Mouse (Mus musculus) liver, embryonic 15.5 days (tissue): ENCODE measurements around the gene Slc45a2. TPM values are rescaled to one million over a fixed set of nuclear protein-coding genes. Genes with fewer than 3 reads are reported as not detected.

Experiments used
- ATAC-seq: fragments of 200-750 bp; cut with Nextera tagmentation; 2 replicates; pipeline ENCODE4 v1.8.0; 2017; ENCODE audit warnings: moderate number of reproducible peaks, mild to moderate bottlenecking, moderate library complexity; ENCODE audit not compliant: insufficient read depth
- H3K27ac ChIP-seq: fragments of 300-500 bp; sonication (generic); replicated peaks from 2 replicates; pipeline ENCODE4 v1.5.1; 2015; ENCODE audit warnings: mild to moderate bottlenecking, inconsistent platforms
- H3K27me3 ChIP-seq: fragments of 300-500 bp; sonication (generic); 2 replicates; pipeline ENCODE4 v1.6.1; 2015; ENCODE audit warnings: mild to moderate bottlenecking, inconsistent platforms
- H3K36me3 ChIP-seq: fragments of 300-500 bp; sonication (generic); replicated peaks from 2 replicates; pipeline ENCODE4 v1.6.1; 2015; ENCODE audit warnings: moderate library complexity, mild to moderate bottlenecking, inconsistent platforms
- H3K4me1 ChIP-seq: fragments of 300-500 bp; sonication (generic); replicated peaks from 2 replicates; pipeline ENCODE4 v1.6.1; 2015; ENCODE audit warnings: inconsistent platforms
- H3K4me2 ChIP-seq: fragments of 300-500 bp; sonication (generic); 2 replicates; pipeline ENCODE4 v1.6.1; 2015; ENCODE audit warnings: moderate library complexity, mild to moderate bottlenecking, inconsistent platforms
- H3K4me3 ChIP-seq: fragments of 300-500 bp; sonication (generic); replicated peaks from 2 replicates; pipeline ENCODE4 v1.5.1; 2015; ENCODE audit warnings: mild to moderate bottlenecking, inconsistent platforms
- H3K9ac ChIP-seq: fragments of 300-500 bp; sonication (generic); 2 replicates; pipeline ENCODE4 v1.6.1; 2015; ENCODE audit warnings: moderate library complexity, mild to moderate bottlenecking, inconsistent platforms
- H3K9me3 ChIP-seq: fragments of 300-500 bp; sonication (generic); replicated peaks from 2 replicates; pipeline ENCODE4 v1.6.1; 2016; ENCODE audit warnings: inconsistent platforms
- WGBS: fragments of 180-500 bp; shearing (Covaris S2); methylation state at CpG from one replicate; pipeline ENCODE4 v1.1.7; 2015; ENCODE audit warnings: mixed read lengths; ENCODE audit not compliant: insufficient replicate concordance; 5-methylcytosine and 5-hydroxymethylcytosine counted together
- polyA plus RNA-seq: library from polyadenylated mRNA; unstranded; fragments of >200 nt; fragmentation: Nextera tagmentation; extraction: Ambion mirVana; gene quantifications from 2 replicates; pipeline ENCODE4 v1.2.1, GENCODE M21; 2015

Slc45a2 gene
- polyA plus RNA-seq = 0.02 TPM in 1 of 2 replicates, not detected in the other

DNA sequence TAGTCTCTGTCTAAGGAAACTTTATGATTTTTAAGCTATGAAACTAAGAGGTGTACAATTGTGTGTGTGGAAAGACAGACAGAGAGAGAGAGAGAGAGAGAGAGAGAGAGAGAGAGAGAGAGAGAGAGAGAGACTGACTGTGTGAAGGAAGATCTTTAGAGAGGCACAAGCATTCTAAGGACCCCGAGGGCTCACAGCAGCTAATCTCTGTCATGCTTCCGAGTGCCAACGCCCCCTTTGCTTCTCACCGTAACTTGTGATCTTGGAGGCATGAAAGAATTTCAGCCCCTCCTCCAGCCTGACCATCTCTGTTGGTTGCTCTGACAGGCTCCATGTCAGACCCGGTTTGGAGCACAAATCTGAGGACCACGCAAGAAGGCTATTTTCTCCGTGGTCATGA, at the start of gene Slc45a2:
Gene Slc45a2, plus strand, starts transcription at position 301 of the 400 bp plus-strand sequence.
- no peak within 1 kb of the TSS for H3K27ac ChIP-seq
- no peak within 1 kb of the TSS for H3K4me3 ChIP-seq
- H3K4me2 ChIP-seq = no peak within 1 kb of the TSS
- H3K4me1 ChIP-seq = no peaks in the 10 kb centered on the region
- H3K9ac ChIP-seq = no peak within 1 kb of the TSS
- ATAC-seq = no peak
- H3K9me3 ChIP-seq = no peaks in the 10 kb centered on the region
- H3K27me3 ChIP-seq = no peaks in the 10 kb centered on the region
- 63% methylated on average over 7 of the region's 7 CpGs for WGBS
- no peaks in the 10 kb centered on the region for H3K36me3 ChIP-seq

DNA sequence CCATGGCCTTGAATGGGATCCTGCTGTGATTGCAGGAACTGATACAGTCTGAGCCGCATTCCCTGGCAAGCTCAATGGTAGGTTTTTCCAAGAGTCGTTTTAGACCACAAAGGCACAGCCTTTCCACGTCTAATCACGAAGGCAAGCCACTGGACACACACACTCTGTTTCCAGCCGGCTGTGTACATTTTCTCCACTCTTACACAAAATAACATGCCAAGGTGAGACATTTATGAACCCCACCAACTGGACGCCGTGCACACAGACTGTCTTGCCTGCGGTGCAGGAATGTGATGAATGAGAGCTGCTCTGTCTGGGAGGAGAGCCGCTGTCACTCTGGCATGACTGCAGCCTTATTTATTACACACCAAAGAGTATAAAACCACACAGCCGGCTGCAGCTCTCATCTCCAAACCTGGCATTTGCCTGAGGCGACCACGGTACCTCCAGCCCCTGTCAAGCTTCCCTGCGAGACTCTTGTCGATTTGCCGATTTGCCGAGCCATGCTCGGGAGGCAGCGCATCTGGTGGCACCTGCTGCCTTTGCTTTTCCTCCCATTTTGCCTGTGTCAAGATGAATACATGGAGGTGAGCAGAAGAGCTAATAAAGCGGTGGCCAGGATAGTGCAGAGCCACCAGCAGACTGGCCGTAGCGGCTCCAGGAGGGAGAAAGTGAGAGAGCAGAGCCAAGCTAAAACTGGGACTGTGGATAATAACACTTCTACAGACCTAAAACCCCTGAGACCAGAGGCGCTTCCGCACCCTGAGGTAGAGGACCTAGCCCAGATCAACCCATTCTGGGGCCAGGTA, 48.4 kb upstream of the Slc45a2 start, which contains the start of gene C1qtnf3:
Gene C1qtnf3, plus strand, starts transcription at position 382 of the 809 bp plus-strand sequence.
- Histone ChIP-seq H3K4me2 (no peak within 1 kb of the TSS), H3K27ac (no peak within 1 kb of the TSS), H3K9me3 (no peaks in the 10 kb centered on the region), H3K36me3 (no peaks in the 10 kb centered on the region), H3K4me3 (no peak within 1 kb of the TSS), H3K4me1 (0 out of 2 replicates have a peak, but pooled peaks cover 2% of the 10 kb centered on the region), H3K27me3 (0 out of 2 replicates have a peak, but pooled peaks cover 7% of the 10 kb centered on the region), H3K9ac (no peak within 1 kb of the TSS)
- no peak for ATAC-seq
- WGBS = 70% methylated on average over 23 of the region's 23 CpGs

DNA sequence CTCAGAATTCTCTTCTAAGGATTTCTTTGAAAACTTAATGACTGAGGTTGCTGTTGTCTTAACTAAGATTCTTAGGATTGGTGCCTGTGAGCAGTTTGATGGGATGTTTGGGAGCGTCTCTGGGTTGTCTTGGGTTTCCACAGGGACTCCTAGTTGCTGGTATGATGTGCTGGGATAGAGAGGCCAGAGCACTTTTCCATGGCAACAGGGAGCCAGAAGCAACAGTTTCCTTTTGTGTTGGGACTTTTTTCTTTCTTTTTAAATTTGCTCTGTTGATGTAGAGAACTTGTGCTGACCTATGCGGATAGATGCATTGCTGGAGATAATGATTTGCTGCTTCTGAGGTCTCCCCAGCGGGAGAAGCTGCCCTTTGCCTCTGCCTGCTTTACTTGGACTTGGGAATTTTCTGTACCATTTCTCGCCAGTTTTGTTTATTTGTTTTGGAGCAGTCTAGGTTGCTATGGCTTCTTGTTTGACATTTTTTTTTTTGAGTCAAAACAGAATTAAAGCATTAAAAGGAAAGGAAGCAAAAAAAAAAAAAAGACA, 47.7 kb upstream of the Slc45a2 start:
- no peak overlapping the region for H3K27ac ChIP-seq

DNA sequence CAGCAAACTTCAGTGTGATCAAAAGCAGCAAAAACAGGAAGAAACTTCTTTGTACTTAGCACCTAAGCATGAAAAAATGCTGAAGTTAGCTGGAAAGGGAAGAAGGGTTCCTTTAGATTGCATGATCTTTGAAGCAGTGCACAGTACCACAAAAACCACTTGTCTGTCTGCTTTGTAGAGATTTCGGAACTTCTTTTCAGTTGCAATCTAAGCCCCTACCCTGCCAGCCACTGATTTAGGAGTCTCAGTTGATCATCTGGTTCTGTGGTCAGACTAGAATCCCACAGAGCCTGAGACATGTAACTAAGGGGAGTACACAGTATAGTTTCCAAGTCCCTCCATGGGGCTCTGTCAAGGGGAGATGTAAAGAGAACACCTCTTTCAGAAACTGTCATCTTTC, 47.1 kb upstream of the Slc45a2 start:
- Histone ChIP-seq H3K9me3 (no peaks in the 10 kb centered on the region), H3K4me3 (no peak overlapping the region), H3K4me1 (0 out of 2 replicates have a peak, but pooled peaks cover 2% of the 10 kb centered on the region), H3K4me2 (no peak overlapping the region), H3K36me3 (no peaks in the 10 kb centered on the region), H3K27ac (no peak overlapping the region), H3K27me3 (0 out of 2 replicates have a peak, but pooled peaks cover 7% of the 10 kb centered on the region), H3K9ac (no peak overlapping the region)
- no peak for ATAC-seq
- 14% methylated on average over 1 of the region's 1 CpGs for WGBS

More for the DNA sequence above, 47.7 kb upstream of the Slc45a2 start:
- no peaks in the 10 kb centered on the region for H3K9me3 ChIP-seq
- H3K9ac ChIP-seq = no peak overlapping the region
- 0 out of 2 replicates have a peak, but pooled peaks cover 7% of the 10 kb centered on the region for H3K27me3 ChIP-seq
- ATAC-seq = no peak
- 39% methylated on average over 4 of the region's 4 CpGs for WGBS
- no peak overlapping the region for H3K4me2 ChIP-seq
- no peak overlapping the region for H3K4me3 ChIP-seq
- H3K4me1 ChIP-seq = 0 out of 2 replicates have a peak, but pooled peaks cover 2% of the 10 kb centered on the region
- no peaks in the 10 kb centered on the region for H3K36me3 ChIP-seq

DNA sequence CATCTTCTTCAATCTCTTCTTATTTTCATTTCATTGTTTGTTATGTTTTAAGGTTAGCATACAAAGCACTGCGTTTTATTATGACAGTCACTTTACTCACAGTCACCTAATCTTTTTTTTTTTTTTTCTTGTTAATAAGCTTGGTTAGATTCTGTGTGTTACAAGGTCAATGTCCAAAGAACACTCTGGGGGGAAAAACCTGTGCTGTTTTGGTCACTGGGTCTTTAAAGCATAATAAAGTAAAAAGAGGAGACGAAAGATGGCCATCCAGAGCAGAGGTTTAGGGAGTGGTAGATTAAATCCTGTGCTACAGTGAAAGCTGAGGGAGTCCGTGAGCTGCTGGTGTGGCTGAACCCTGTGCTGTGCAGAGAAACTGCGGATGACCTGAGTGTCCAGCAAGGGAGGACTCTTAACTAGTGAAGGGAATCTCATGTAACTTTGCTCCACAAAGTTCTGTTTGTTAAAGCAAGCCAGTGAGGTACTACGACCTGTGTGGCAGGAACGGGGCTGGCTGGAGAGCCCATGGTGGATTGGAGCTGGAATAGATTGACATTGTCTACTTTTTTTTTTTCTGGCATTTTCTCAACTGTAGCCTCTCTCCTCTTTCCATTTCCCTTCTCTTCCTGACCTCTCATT, 46.0 kb upstream of the Slc45a2 start:
- no peak overlapping the region for H3K4me3 ChIP-seq
- H3K27me3 ChIP-seq = 0 out of 2 replicates have a peak, but pooled peaks cover 7% of the 10 kb centered on the region
- H3K4me1 ChIP-seq = 0 out of 2 replicates have a peak, but pooled peaks cover 2% of the 10 kb centered on the region
- no peaks in the 10 kb centered on the region for H3K36me3 ChIP-seq
- H3K9me3 ChIP-seq = no peaks in the 10 kb centered on the region
- 55% methylated on average over 6 of the region's 6 CpGs for WGBS
- H3K4me2 ChIP-seq = peak overlapping the region; percentile 18
- ATAC-seq = peak; percentile 31; the same call in 1 of the 2 replicates
- no peak overlapping the region for H3K9ac ChIP-seq
- peak overlapping the region; percentile 45 for H3K27ac ChIP-seq

DNA sequence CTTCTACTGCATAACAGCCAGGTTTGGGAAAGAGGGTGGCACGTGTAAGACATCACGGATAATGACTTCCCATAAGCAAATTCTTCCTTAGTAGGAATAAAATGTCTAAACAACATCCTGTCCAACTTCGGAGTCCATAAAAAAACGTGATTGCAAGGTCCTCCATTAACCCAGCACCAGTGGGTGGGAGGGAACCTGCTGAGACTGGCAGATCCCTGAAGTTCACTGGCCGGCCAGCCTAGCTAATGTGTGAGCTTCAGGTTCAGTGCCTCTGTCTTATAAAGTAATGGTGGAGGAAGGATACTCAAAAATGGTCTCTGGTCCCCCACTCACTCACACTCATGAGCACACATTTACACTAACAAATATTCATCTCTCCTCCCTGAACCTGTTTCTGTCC, 45.4 kb upstream of the Slc45a2 start:
- H3K4me2 ChIP-seq = no peak overlapping the region
- H3K4me1 ChIP-seq = 0 out of 2 replicates have a peak, but pooled peaks cover 2% of the 10 kb centered on the region
- WGBS = 44% methylated on average over 5 of the region's 5 CpGs
- H3K36me3 ChIP-seq = no peaks in the 10 kb centered on the region
- H3K27me3 ChIP-seq = 0 out of 2 replicates have a peak, but pooled peaks cover 7% of the 10 kb centered on the region
- H3K27ac ChIP-seq = no peak overlapping the region
- ATAC-seq = no peak
- H3K9ac ChIP-seq = no peak overlapping the region
- H3K9me3 ChIP-seq = no peaks in the 10 kb centered on the region
- no peak overlapping the region for H3K4me3 ChIP-seq

DNA sequence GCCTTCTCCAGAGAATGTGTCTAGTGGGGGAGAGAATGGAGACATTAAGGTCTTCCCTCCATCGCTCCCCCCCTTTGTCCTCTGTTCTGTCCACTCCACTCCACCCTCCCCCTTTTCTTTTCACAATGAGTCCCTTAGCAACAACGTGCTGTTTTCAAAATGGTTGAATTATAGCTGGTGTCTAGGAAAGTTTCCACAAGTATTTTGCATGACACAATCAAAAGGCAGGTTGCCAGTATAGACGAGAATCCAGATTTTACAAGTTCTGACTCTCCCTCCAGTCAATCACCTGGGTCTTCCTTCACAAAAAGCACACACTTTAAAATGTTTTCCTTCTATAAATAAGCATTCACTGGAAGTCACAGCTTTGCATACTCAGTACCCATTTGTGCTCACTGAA, 43.8 kb upstream of the Slc45a2 start:
- 0 out of 2 replicates have a peak, but pooled peaks cover 7% of the 10 kb centered on the region for H3K27me3 ChIP-seq
- H3K27ac ChIP-seq = no peak overlapping the region
- 0 out of 2 replicates have a peak, but pooled peaks cover 2% of the 10 kb centered on the region for H3K4me1 ChIP-seq
- no peak for ATAC-seq
- no peak overlapping the region for H3K4me3 ChIP-seq
- H3K9me3 ChIP-seq = no peaks in the 10 kb centered on the region
- WGBS = 57% methylated on average over 3 of the region's 3 CpGs
- no peak overlapping the region for H3K9ac ChIP-seq
- no peak overlapping the region for H3K4me2 ChIP-seq
- H3K36me3 ChIP-seq = no peaks in the 10 kb centered on the region

DNA sequence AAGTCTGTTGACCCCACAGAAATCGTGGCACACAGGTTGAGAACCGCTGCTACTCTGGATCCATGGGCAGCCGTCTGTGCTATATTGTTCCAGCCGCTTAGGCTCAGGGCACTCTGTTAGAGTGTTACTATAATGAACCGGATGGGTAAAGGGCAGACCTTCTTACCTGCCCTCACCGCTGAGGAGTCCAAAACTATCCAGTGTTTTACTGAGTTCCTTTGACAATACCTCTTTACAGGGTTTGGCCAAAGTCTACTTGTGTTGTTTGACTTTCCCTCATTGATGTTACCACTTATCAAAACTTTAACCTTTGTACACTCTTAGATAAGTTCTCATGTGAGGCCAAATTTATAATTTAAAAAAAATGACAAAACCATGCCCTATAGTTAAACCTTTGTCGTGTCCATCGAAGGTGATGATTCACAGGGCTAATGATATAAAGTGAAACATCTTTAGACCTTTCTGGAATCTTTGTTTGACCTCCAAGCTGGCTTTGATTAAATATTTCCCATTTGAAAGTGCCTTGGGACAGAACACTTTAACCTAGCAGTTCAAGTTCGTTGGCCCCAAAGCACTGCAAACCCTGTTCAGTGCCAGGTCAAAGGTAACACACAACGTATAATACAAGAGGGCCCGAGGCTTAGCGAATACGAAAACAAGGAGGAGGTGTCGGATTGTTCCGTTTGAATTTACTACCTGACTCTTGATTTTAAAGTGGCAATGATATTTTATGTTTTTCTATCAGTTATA, 41.1 kb upstream of the Slc45a2 start:
- no peaks in the 10 kb centered on the region for H3K9me3 ChIP-seq

DNA sequence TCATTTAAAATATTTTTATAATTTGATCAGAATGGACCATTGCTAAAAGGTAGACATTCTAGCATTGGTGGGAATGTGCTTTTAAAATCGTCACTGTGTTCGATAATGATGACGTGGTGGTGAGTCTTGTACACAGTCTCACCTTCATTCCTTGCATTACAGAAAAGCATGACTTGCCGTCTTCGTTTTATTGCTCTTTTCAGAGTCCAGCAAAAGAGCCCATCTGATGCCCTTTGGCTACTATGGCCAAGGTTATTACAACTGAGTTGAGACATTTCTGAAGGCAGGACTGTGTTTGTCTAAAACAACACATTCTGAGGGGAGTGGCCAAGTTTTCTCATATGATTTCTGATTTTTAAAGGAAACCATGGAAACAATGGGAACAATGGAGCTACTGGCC, 40.3 kb upstream of the Slc45a2 start:
- Histone ChIP-seq H3K4me3 (no peak overlapping the region), H3K27ac (no peak overlapping the region), H3K9ac (no peak overlapping the region), H3K36me3 (no peaks in the 10 kb centered on the region), H3K9me3 (no peaks in the 10 kb centered on the region), H3K4me1 (no peaks in the 10 kb centered on the region), H3K4me2 (no peak overlapping the region), H3K27me3 (0 out of 2 replicates have a peak, but pooled peaks cover 2% of the 10 kb centered on the region)
- ATAC-seq = no peak
- WGBS = 68% methylated on average over 5 of the region's 5 CpGs

More for the DNA sequence above, 41.1 kb upstream of the Slc45a2 start:
- Histone ChIP-seq H3K27ac (0 out of 2 replicates have a peak overlapping the region, but pooled peaks have one; percentile 33), H3K27me3 (0 out of 2 replicates have a peak, but pooled peaks cover 3% of the 10 kb centered on the region), H3K4me1 (0 out of 2 replicates have a peak, but pooled peaks cover 2% of the 10 kb centered on the region), H3K36me3 (no peaks in the 10 kb centered on the region), H3K4me3 (no peak overlapping the region), H3K9ac (no peak overlapping the region), H3K4me2 (no peak overlapping the region)
- ATAC-seq = peak; percentile 49
- 64% methylated on average over 15 of the region's 15 CpGs for WGBS

DNA sequence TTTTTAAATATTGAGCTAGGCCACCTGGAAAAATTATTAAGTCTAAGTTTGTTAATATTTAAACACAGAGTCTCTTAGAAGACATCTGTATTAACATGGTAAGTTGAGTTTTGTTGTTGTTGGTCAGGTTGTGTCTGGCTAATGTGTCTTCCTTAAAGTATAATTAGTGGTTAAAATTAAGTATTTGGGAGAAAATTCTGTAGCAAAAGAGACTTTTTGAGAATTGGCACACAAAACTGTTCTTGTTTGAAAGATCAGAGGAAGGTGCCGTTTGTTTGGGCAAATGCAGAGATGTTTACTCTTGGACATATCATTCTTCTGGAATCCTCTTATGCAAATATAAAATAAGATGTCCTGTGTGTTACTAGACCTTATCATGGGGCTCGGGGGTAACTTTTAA, 37.9 kb upstream of the Slc45a2 start:
- H3K9ac ChIP-seq = no peak overlapping the region

More for the DNA sequence above, 37.9 kb upstream of the Slc45a2 start:
- H3K9me3 ChIP-seq = no peaks in the 10 kb centered on the region
- no peaks in the 10 kb centered on the region for H3K36me3 ChIP-seq
- ATAC-seq = no peak
- no peak overlapping the region for H3K27ac ChIP-seq
- no peak overlapping the region for H3K4me2 ChIP-seq
- H3K4me3 ChIP-seq = no peak overlapping the region
- H3K27me3 ChIP-seq = no peaks in the 10 kb centered on the region
- H3K4me1 ChIP-seq = no peaks in the 10 kb centered on the region
- 52% methylated on average over 2 of the region's 2 CpGs for WGBS
